Mouse (Mus musculus) ovary, adult 18-20 months (tissue): ENCODE measurements around the gene Oosp1.

ENCODE experiments used
- DNase-seq: peaks from one replicate; pipeline ENCODE4 v3.0.0; 2022; ENCODE audit warnings: low spot score, mixed read lengths

The Oosp1 gene

GRCm38 (mm10) chr19:11690839-11691238, at the start of gene Oosp1:
Oosp1 (minus strand) TSS chr19:11691150.
- DNase-seq = no peak

- no peak for DNase-seq
Observed at GRCm38 (mm10) chr19:11736455-11736854, 45.5 kb upstream of the Oosp1 start.

GRCm38 (mm10) chr19:11730278-11730677, 39.3 kb upstream of the Oosp1 start:
- DNase-seq = no peak

- no peak for DNase-seq
Observed at GRCm38 (mm10) chr19:11727304-11727703, 36.4 kb upstream of the Oosp1 start.

GRCm38 (mm10) chr19:11725915-11726314, 35.0 kb upstream of the Oosp1 start:
- DNase-seq = no peak

- DNase-seq = no peak
Observed at GRCm38 (mm10) chr19:11724275-11724674, 33.3 kb upstream of the Oosp1 start.

- DNase-seq = no peak
Observed at GRCm38 (mm10) chr19:11723870-11724269, 32.9 kb upstream of the Oosp1 start.

- DNase-seq = no peak
Observed at GRCm38 (mm10) chr19:11720071-11720470, 29.1 kb upstream of the Oosp1 start.

- DNase-seq = no peak
Observed at GRCm38 (mm10) chr19:11712451-11712850, 21.5 kb upstream of the Oosp1 start.

- no peak for DNase-seq
Observed at GRCm38 (mm10) chr19:11698342-11698741, 7.4 kb upstream of the Oosp1 start.

GRCm38 (mm10) chr19:11696755-11697154, 5.8 kb upstream of the Oosp1 start, which contains the start of gene Oosp3:
Oosp3 (plus strand) TSS chr19:11697055.
- no peak for DNase-seq

- no peak for DNase-seq
Observed at GRCm38 (mm10) chr19:11691454-11691853, 504 bp upstream of the Oosp1 start.

GRCm38 (mm10) chr19:11661562-11661961, 29.4 kb downstream of the Oosp1 start:
- no peak for DNase-seq

- DNase-seq = no peak
Observed at GRCm38 (mm10) chr19:11660459-11660858, 30.5 kb downstream of the Oosp1 start, which contains the start of gene Oosp2. Oosp2 (minus strand) TSS chr19:11660559.

- no peak for DNase-seq
Observed at GRCm38 (mm10) chr19:11659142-11659541, 31.8 kb downstream of the Oosp1 start.

GRCm38 (mm10) chr19:11649564-11649963, 41.4 kb downstream of the Oosp1 start:
- DNase-seq = no peak

- no peak for DNase-seq
Observed at GRCm38 (mm10) chr19:11646166-11646565, 44.8 kb downstream of the Oosp1 start.

- DNase-seq = no peak
Observed at GRCm38 (mm10) chr19:11640732-11641131, 50.2 kb downstream of the Oosp1 start, which contains the start of gene Ms4a3. Ms4a3 (minus strand) TSS chr19:11640851.

GRCm38 (mm10) chr19:11639038-11639437, 51.9 kb downstream of the Oosp1 start:
- no peak for DNase-seq

GRCm38 (mm10) chr19:11635572-11635971, 55.4 kb downstream of the Oosp1 start:
- no peak for DNase-seq

GRCm38 (mm10) chr19:11634330-11634729, 56.6 kb downstream of the Oosp1 start:
- no peak for DNase-seq

- no peak for DNase-seq
Observed at GRCm38 (mm10) chr19:11633732-11634131, 57.2 kb downstream of the Oosp1 start.

- no peak for DNase-seq
Observed at GRCm38 (mm10) chr19:11625231-11625630, 65.7 kb downstream of the Oosp1 start.

- DNase-seq = no peak
Observed at GRCm38 (mm10) chr19:11624800-11625199, 66.2 kb downstream of the Oosp1 start.

GRCm38 (mm10) chr19:11623551-11623950, 67.4 kb downstream of the Oosp1 start, which contains the start of gene Ms4a2:
Ms4a2 (minus strand) TSS chr19:11623719.
- no peak for DNase-seq
